Mouse (Mus musculus) lung, postnatal 0 days (tissue): Measurements from ENCODE around the gene Repin1. TPM values are rescaled to one million over a fixed set of nuclear protein-coding genes. Genes with fewer than 3 reads are reported as not detected.
"Not testable (repeated sequence)": the region's sequence is repeated elsewhere in the genome, so short reads cannot be mapped to it uniquely, and the experiment has no call there.

Source experiments
- ATAC-seq: fragments of 200-750 bp; cut with Nextera tagmentation; 2 replicates; pipeline ENCODE4 v1.8.0; 2017; ENCODE audit warnings: moderate library complexity
- DNase-seq: peaks from one replicate; pipeline ENCODE4 v3.0.0-alpha.2; 2016; ENCODE audit warnings: low spot score
- H3K27ac ChIP-seq: fragments of 300-500 bp; sonication (generic); 2 replicates; pipeline ENCODE4 v1.5.1; 2014; ENCODE audit warnings: antibody characterized with exemption, mild to moderate bottlenecking, low read length, mixed read lengths
- H3K27me3 ChIP-seq: fragments of 300-500 bp; sonication (generic); replicated peaks from 2 replicates; pipeline ENCODE4 v1.6.1; 2014; ENCODE audit warnings: low read length, mixed read lengths; ENCODE audit not compliant: insufficient read depth
- H3K36me3 ChIP-seq: fragments of 300-500 bp; sonication (generic); 2 replicates; pipeline ENCODE4 v1.6.1; 2014; ENCODE audit warnings: low read length, mixed read lengths; ENCODE audit not compliant: insufficient read depth
- H3K4me1 ChIP-seq: fragments of 300-500 bp; sonication (generic); 2 replicates; pipeline ENCODE4 v1.6.1; 2014; ENCODE audit warnings: antibody characterized with exemption, low read depth, low read length, mixed read lengths; ENCODE audit not compliant: insufficient read depth
- H3K4me2 ChIP-seq: fragments of 300-500 bp; sonication (generic); replicated peaks from 2 replicates; pipeline ENCODE4 v1.6.1; 2014; ENCODE audit warnings: low read depth, mild to moderate bottlenecking, low read length, moderate library complexity, mixed read lengths
- H3K4me3 ChIP-seq: fragments of 300-500 bp; sonication (generic); 2 replicates; pipeline ENCODE4 v1.5.1; 2014; ENCODE audit warnings: low read depth, low read length
- H3K9ac ChIP-seq: fragments of 300-500 bp; sonication (generic); replicated peaks from 2 replicates; pipeline ENCODE4 v1.6.1; 2014; ENCODE audit warnings: low read depth, mild to moderate bottlenecking
- H3K9me3 ChIP-seq: fragments of 300-500 bp; sonication (generic); 2 replicates; pipeline ENCODE4 v1.6.1; 2016; ENCODE audit warnings: low read length, mixed read lengths
- CTCF ChIP-seq: IDR thresholded peaks from 2 replicates; pipeline ENCODE4 v1.5.1; 2016; ENCODE audit warnings: antibody characterized with exemption, mild to moderate bottlenecking
- EP300 ChIP-seq: IDR thresholded peaks from 2 replicates; pipeline ENCODE4 v1.6.1; 2016; ENCODE audit warnings: antibody characterized with exemption, mild to moderate bottlenecking, control low read depth
- WGBS: fragments of 180-500 bp; shearing (Covaris S2); extraction: QIAGEN DNeasy Blood & Tissue Kit; methylation state at CpG from one replicate; pipeline ENCODE4 v1.1.7; 2014; 5-methylcytosine and 5-hydroxymethylcytosine counted together
- polyA plus RNA-seq: library from polyadenylated mRNA; unstranded; fragments of >200 nt; fragmentation: Nextera tagmentation; extraction: Ambion mirVana; gene quantifications from 2 replicates; pipeline ENCODE4 v1.2.1, GENCODE M21; 2015

The Repin1 gene
- polyA plus RNA-seq, 1 experiment from 2014 or later = 15.2 TPM

- Histone ChIP-seq H3K9ac (no peak overlapping the region), H3K27me3 (no peaks in the 10 kb centered on the region), H3K36me3 (0 out of 2 replicates have a peak, but pooled peaks cover 10% of the 10 kb centered on the region), H3K4me3 (no peak overlapping the region), H3K4me2 (no peak overlapping the region), H3K9me3 (no peaks in the 10 kb centered on the region), H3K27ac (no peak overlapping the region), H3K4me1 (no peaks in the 10 kb centered on the region)
- WGBS = 77% methylated on average over 4 of the region's 4 CpGs
- DNase-seq (no peak), ATAC-seq (no peak)
- TF ChIP-seq EP300 (no peak), CTCF (no peak)
Observed at GRCm38 (mm10) chr6:48613464-48613863, 19.8 kb downstream of the Repin1 start.

GRCm38 (mm10) chr6:48614756-48615155 is 21.1 kb downstream of the Repin1 start:
- Histone ChIP-seq H3K4me3 (no peak overlapping the region), H3K36me3 (0 out of 2 replicates have a peak, but pooled peaks cover 18% of the 10 kb centered on the region), H3K9me3 (no peaks in the 10 kb centered on the region), H3K27ac (no peak overlapping the region), H3K27me3 (no peaks in the 10 kb centered on the region), H3K4me1 (no peaks in the 10 kb centered on the region), H3K9ac (no peak overlapping the region), H3K4me2 (no peak overlapping the region)
- DNase-seq = no peak
- ATAC-seq = no peak
- 92% methylated on average over 5 of the region's 5 CpGs for WGBS
- no peak for TF ChIP-seq EP300
- TF ChIP-seq CTCF = no peak

GRCm38 (mm10) chr6:48620031-48620430 is 26.3 kb downstream of the Repin1 start:
- Histone ChIP-seq H3K9me3 (no peaks in the 10 kb centered on the region), H3K27me3 (no peaks in the 10 kb centered on the region), H3K4me1 (no peaks in the 10 kb centered on the region), H3K36me3 (peaks cover 24% of the 10 kb centered on the region), H3K9ac (no peak overlapping the region), H3K27ac (no peak overlapping the region), H3K4me2 (no peak overlapping the region), H3K4me3 (no peak overlapping the region)
- TF ChIP-seq CTCF (no peak), EP300 (no peak)
- ATAC-seq (no peak), DNase-seq (no peak)
- 92% methylated on average over 30 of the region's 30 CpGs for WGBS

- H3K9ac ChIP-seq, H3K9me3 ChIP-seq, ATAC-seq, H3K4me2 ChIP-seq, H3K27ac ChIP-seq, H3K4me3 ChIP-seq, H3K4me1 ChIP-seq, DNase-seq, H3K27me3 ChIP-seq: not testable (repeated sequence)
- WGBS = 88% methylated on average over 8 of the region's 8 CpGs
- H3K36me3 ChIP-seq = peaks cover 20% of the 10 kb centered on the region
Observed at GRCm38 (mm10) chr6:48622186-48622843, 28.6 kb downstream of the Repin1 start.

- Histone ChIP-seq H3K4me1 (peaks cover 8% of the 10 kb centered on the region), H3K4me3 (no peak overlapping the region), H3K9ac (no peak overlapping the region), H3K4me2 (no peak overlapping the region), H3K27me3 (no peaks in the 10 kb centered on the region), H3K27ac (no peak overlapping the region), H3K36me3 (peaks cover 20% of the 10 kb centered on the region), H3K9me3 (no peaks in the 10 kb centered on the region)
- ATAC-seq (no peak), DNase-seq (no peak)
- 31% methylated on average over 1 of the region's 1 CpGs for WGBS
- TF ChIP-seq CTCF = peak; percentile 14
- no peak for TF ChIP-seq EP300
Observed at GRCm38 (mm10) chr6:48623460-48623859, 29.8 kb downstream of the Repin1 start.

GRCm38 (mm10) chr6:48626464-48626863 is 32.8 kb downstream of the Repin1 start, which contains the start of gene AI854703:
AI854703 (plus strand) TSS chr6:48626764.
- H3K27ac ChIP-seq = no peak within 1 kb of the TSS
- peaks cover 8% of the 10 kb centered on the region for H3K4me1 ChIP-seq
- H3K4me2 ChIP-seq = peak within 1 kb of the TSS; percentile 75
- no peak for ATAC-seq
- WGBS = 43% methylated on average over 8 of the region's 8 CpGs
- peak within 1 kb of the TSS; percentile 40 for H3K4me3 ChIP-seq
- peaks cover 8% of the 10 kb centered on the region; the same call in 1 of the 2 replicates for H3K27me3 ChIP-seq
- no peak for DNase-seq
- H3K36me3 ChIP-seq = no peaks in the 10 kb centered on the region
- peak within 1 kb of the TSS; percentile 12; the same call in 1 of the 2 replicates for H3K9ac ChIP-seq
- TF ChIP-seq CTCF = no peak
- H3K9me3 ChIP-seq = no peaks in the 10 kb centered on the region
